Mouse (Mus musculus) heart, embryonic 11.5 days (tissue): ENCODE results near the gene Dazap1. TPM values are rescaled to one million over a fixed set of nuclear protein-coding genes. Genes with fewer than 3 reads are reported as not detected.

Experiments used
- ATAC-seq: fragments of 200-750 bp; cut with Nextera tagmentation; replicated peaks from 2 replicates; pipeline ENCODE4 v1.8.0; 2017; ENCODE audit warnings: moderate library complexity; ENCODE audit not compliant: insufficient number of reproducible peaks, low FRiP score, low TSS enrichment
- H3K27ac ChIP-seq: fragments of 300-500 bp; sonication (generic); 2 replicates; pipeline ENCODE4 v1.5.1; 2014; ENCODE audit warnings: mild to moderate bottlenecking, low read depth, low read length
- H3K27me3 ChIP-seq: fragments of 300-500 bp; sonication (generic); 2 replicates; pipeline ENCODE4 v1.6.1; 2014; ENCODE audit warnings: mild to moderate bottlenecking, low read length, mixed read lengths; ENCODE audit not compliant: control insufficient read depth, insufficient read depth
- H3K36me3 ChIP-seq: fragments of 300-500 bp; sonication (generic); 2 replicates; pipeline ENCODE4 v1.6.1; 2014; ENCODE audit warnings: mild to moderate bottlenecking, low read length, moderate library complexity, mixed read lengths; ENCODE audit not compliant: control insufficient read depth, insufficient read depth
- H3K4me1 ChIP-seq: fragments of 300-500 bp; sonication (generic); 2 replicates; pipeline ENCODE4 v1.6.1; 2014; ENCODE audit warnings: low read length; ENCODE audit not compliant: control insufficient read depth, insufficient read depth
- H3K4me2 ChIP-seq: fragments of 300-500 bp; sonication (generic); 2 replicates; pipeline ENCODE4 v1.6.1; 2014; ENCODE audit warnings: mild to moderate bottlenecking, moderate library complexity
- H3K4me3 ChIP-seq: fragments of 300-500 bp; sonication (generic); 2 replicates; pipeline ENCODE4 v1.5.1; 2014; ENCODE audit warnings: low read depth, low read length
- H3K9ac ChIP-seq: fragments of 300-500 bp; sonication (generic); 2 replicates; pipeline ENCODE4 v1.6.1; 2014; ENCODE audit warnings: mild to moderate bottlenecking, low read depth, low read length, moderate library complexity
- H3K9me3 ChIP-seq: fragments of 300-500 bp; sonication (generic); replicated peaks from 2 replicates; pipeline ENCODE4 v1.6.1; 2016; ENCODE audit warnings: low read length; ENCODE audit not compliant: control insufficient read depth
- WGBS: fragments of 180-500 bp; shearing (Covaris S2); extraction: QIAGEN DNeasy Blood & Tissue Kit; methylation state at CpG from one replicate; pipeline ENCODE4 v1.1.7; 2014; ENCODE audit not compliant: insufficient replicate concordance; 5-methylcytosine and 5-hydroxymethylcytosine counted together
- microRNA-seq: library from miRNA; unstranded; fragments of <30 nt; microRNA quantifications from one replicate; pipeline ENCODE4, GENCODE M21; 2016; ENCODE audit warnings: borderline number of aligned reads
- polyA plus RNA-seq: library from polyadenylated mRNA; unstranded; fragments of >200 nt; fragmentation: Nextera tagmentation; extraction: Ambion mirVana; gene quantifications from 2 replicates; pipeline ENCODE4 v1.2.1, GENCODE M21; 2014

Dazap1 gene
- polyA plus RNA-seq, 1 experiment from 2014 or later: 29.9 TPM

DNA sequence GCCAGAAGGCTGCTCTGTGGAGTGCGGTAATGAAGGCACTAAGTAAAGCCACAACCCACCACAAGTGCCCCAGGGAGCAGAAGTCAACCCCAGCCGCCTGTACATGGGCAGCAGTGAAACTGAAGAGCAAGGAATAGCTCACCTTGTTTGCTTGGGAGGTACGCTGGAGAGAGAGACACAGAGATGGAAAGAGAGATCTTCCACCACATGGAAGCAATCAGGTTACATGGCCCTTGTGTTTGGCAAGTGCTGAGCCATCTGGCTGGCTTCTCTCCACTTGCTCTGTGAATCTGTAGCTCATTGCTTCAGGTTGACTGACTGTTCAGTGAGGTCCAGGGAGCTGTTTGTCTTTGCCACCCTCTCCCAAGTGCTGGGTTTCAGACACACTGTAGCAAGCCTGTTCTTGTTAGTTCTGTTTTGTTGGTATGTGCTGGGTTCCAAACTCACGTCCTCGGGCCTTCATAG is 71.3 kb downstream of the Dazap1 start:
- peaks cover 9% of the 10 kb centered on the region for H3K4me1 ChIP-seq
- no peaks in the 10 kb centered on the region for H3K9me3 ChIP-seq
- WGBS: 68% methylated on average over 5 of the region's 5 CpGs
- no peak overlapping the region for H3K4me3 ChIP-seq
- H3K36me3 ChIP-seq: no peaks in the 10 kb centered on the region
- peaks cover 39% of the 10 kb centered on the region for H3K27me3 ChIP-seq
- peak overlapping the region; percentile 52; the same call in 1 of the 2 replicates for H3K27ac ChIP-seq
- peak overlapping the region; percentile 89 for H3K4me2 ChIP-seq
- H3K9ac ChIP-seq: no peak overlapping the region
- no peak for ATAC-seq

DNA sequence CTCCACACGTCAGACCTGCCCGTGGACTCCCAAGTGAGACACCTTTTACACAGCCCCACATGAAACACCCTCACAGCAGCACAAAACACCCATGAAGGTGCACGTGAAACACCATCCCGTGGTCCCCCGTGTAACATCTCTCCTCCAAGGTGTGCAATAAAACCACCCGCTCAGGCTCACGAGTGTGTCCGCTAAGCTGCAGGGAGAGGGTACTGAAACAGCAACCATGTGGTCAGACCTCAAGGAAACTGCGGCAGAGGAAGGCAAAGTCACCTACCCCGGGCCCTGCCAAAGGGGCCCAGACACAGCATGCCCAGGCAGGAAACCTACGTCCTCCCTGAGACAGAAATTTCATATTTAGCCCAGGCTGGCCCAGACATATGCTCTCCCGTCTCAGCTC is 75.0 kb downstream of the Dazap1 start:
- H3K9ac ChIP-seq: no peak overlapping the region
- no peaks in the 10 kb centered on the region; the same call in 1 of the 2 replicates for H3K4me1 ChIP-seq
- no peaks in the 10 kb centered on the region for H3K36me3 ChIP-seq
- no peaks in the 10 kb centered on the region for H3K9me3 ChIP-seq
- H3K4me3 ChIP-seq: no peak overlapping the region
- H3K27me3 ChIP-seq: peaks cover 42% of the 10 kb centered on the region
- no peak overlapping the region for H3K4me2 ChIP-seq
- H3K27ac ChIP-seq: no peak overlapping the region
- ATAC-seq: no peak
- 85% methylated on average over 12 of the region's 12 CpGs for WGBS

Small RNAs within 50 kb of the gene (microRNA-seq; reads per million reads assigned to microRNA genes)
- gene Mir6911: 0.68 reads per million, percentile 4 among the genes with 10 or more reads in this experiment

Other genes starting within 250 kb of the Dazap1 start
- gene Arhgap45, start 244.8 kb upstream of the Dazap1 start, polyA plus RNA-seq: 6.2 and 7.5 TPM in 2 replicates
- gene Polr2e, start 221.7 kb upstream of the Dazap1 start, polyA plus RNA-seq: 160 and 182 TPM in 2 replicates
- 711 and 729 TPM in 2 replicates for gene Gpx4, start 214.3 kb upstream of the Dazap1 start, polyA plus RNA-seq
- gene Sbno2, start 155.9 kb upstream of the Dazap1 start, polyA plus RNA-seq: 8.4 and 9.6 TPM in 2 replicates
- gene Stk11, start 145.7 kb upstream of the Dazap1 start, polyA plus RNA-seq: 16.5 and 20.0 TPM in 2 replicates
- 772 and 785 TPM in 2 replicates for gene Atp5d, start 122.9 kb upstream of the Dazap1 start, polyA plus RNA-seq
- gene Cbarp, start 120.7 kb upstream of the Dazap1 start, polyA plus RNA-seq: 2.5 and 2.7 TPM in 2 replicates
- 29.5 and 31.9 TPM in 2 replicates for gene Midn, start 113.2 kb upstream of the Dazap1 start, polyA plus RNA-seq
- gene Cirbp, start 95.5 kb upstream of the Dazap1 start, polyA plus RNA-seq: 49.1 and 52.7 TPM in 2 replicates
- 9.6 and 12.4 TPM in 2 replicates for gene 1600002K03Rik, start 88.5 kb upstream of the Dazap1 start, polyA plus RNA-seq
- 13.9 and 14.8 TPM in 2 replicates for gene Efna2, start 82.0 kb upstream of the Dazap1 start, polyA plus RNA-seq
- gene Mum1, start 35.1 kb upstream of the Dazap1 start, polyA plus RNA-seq: 34.6 and 38.2 TPM in 2 replicates
- gene Ndufs7, start 12.4 kb upstream of the Dazap1 start, polyA plus RNA-seq: 499 and 501 TPM in 2 replicates
- 57.2 and 59.0 TPM in 2 replicates for gene Gamt, start 474 bp upstream of the Dazap1 start, polyA plus RNA-seq
- 702 and 828 TPM in 2 replicates for gene Rps15, start 31.0 kb downstream of the Dazap1 start, polyA plus RNA-seq
- 0.55 and 0.69 TPM in 2 replicates for gene Apc2, start 34.5 kb downstream of the Dazap1 start, polyA plus RNA-seq
- gene 2310011J03Rik, start 59.1 kb downstream of the Dazap1 start, polyA plus RNA-seq: 29.7 and 31.0 TPM in 2 replicates
- 0.77 and 1.6 TPM in 2 replicates for gene Pcsk4, start 68.0 kb downstream of the Dazap1 start, polyA plus RNA-seq
- 4.9 and 7.3 TPM in 2 replicates for gene Reep6, start 68.5 kb downstream of the Dazap1 start, polyA plus RNA-seq
- 2.4 and 3.7 TPM in 2 replicates for gene Adamtsl5, start 86.9 kb downstream of the Dazap1 start, polyA plus RNA-seq
- not detected in 2 replicates for gene Plk5, start 95.0 kb downstream of the Dazap1 start, polyA plus RNA-seq
- gene Mex3d, start 126.2 kb downstream of the Dazap1 start, polyA plus RNA-seq: 4.0 and 6.4 TPM in 2 replicates
- 151 and 171 TPM in 2 replicates for gene Mbd3, start 138.1 kb downstream of the Dazap1 start, polyA plus RNA-seq
- gene Uqcr11, start 145.3 kb downstream of the Dazap1 start, polyA plus RNA-seq: 1,161 and 1,177 TPM in 2 replicates
- 66.1 and 69.8 TPM in 2 replicates for gene Tcf3, start 172.2 kb downstream of the Dazap1 start, polyA plus RNA-seq
- gene Onecut3, start 233.3 kb downstream of the Dazap1 start, polyA plus RNA-seq: 0.04 TPM in 1 of 2 replicates, not detected in the other